Mouse (Mus musculus): ENCODE results near the gene Mical3. TPM values are rescaled to one million over a fixed set of nuclear protein-coding genes. Genes with fewer than 3 reads are reported as not detected.
A peak's percentile ranks its signal among the peaks of the same experiment; 100 is the strongest.

Gene Mical3
- polyA plus RNA-seq, 1 experiment from 2014 or later, result 32.9 TPM

GRCm38 (mm10) chr6:120903450-120903912 lies 227.3 kb downstream of the Mical3 start:
- Histone ChIP-seq H3K27ac (ENCODE audit: low read depth, low read length) (no peak overlapping the region), H3K9me3 (ENCODE audit: control insufficient read depth, low read length) (no peaks in the 10 kb centered on the region), H3K9ac (ENCODE audit: low read depth, low read length) (no peak overlapping the region), H3K27me3 (replicated peaks; ENCODE audit: control insufficient read depth, insufficient read depth, low read length) (no peaks in the 10 kb centered on the region), H3K4me1 (ENCODE audit: control insufficient read depth, insufficient read depth, low read depth, low read length) (no peaks in the 10 kb centered on the region), H3K4me3 (ENCODE audit: low read length) (no peak overlapping the region), H3K4me2 (ENCODE audit: low read length) (no peak overlapping the region), H3K36me3 (ENCODE audit: control insufficient read depth, insufficient read depth, low read length) (no peaks in the 10 kb centered on the region)
- no peak; the same call in 1 of the 2 replicates for ATAC-seq
- WGBS, result 54% methylated on average over 5 of the region's 5 CpGs

- no peak overlapping the region for H3K27ac ChIP-seq (ENCODE audit: low read depth, low read length)
- H3K27me3 ChIP-seq (replicated peaks; ENCODE audit: control insufficient read depth, insufficient read depth, low read length), result no peaks in the 10 kb centered on the region
- no peaks in the 10 kb centered on the region for H3K9me3 ChIP-seq (ENCODE audit: control insufficient read depth, low read length)
- H3K4me2 ChIP-seq (ENCODE audit: low read length), result no peak overlapping the region
- ATAC-seq, result no peak
- WGBS, result 95% methylated on average over 14 of the region's 14 CpGs
- H3K9ac ChIP-seq (ENCODE audit: low read depth, low read length), result no peak overlapping the region
- H3K4me3 ChIP-seq (ENCODE audit: low read length), result no peak overlapping the region
- no peaks in the 10 kb centered on the region for H3K4me1 ChIP-seq (ENCODE audit: control insufficient read depth, insufficient read depth, low read depth, low read length)
- no peaks in the 10 kb centered on the region; the same call in 1 of the 2 replicates for H3K36me3 ChIP-seq (ENCODE audit: control insufficient read depth, insufficient read depth, low read length)
Observed at GRCm38 (mm10) chr6:120901776-120902645, 228.8 kb downstream of the Mical3 start.

GRCm38 (mm10) chr6:120898188-120898833 lies 232.5 kb downstream of the Mical3 start:
- 70% methylated on average over 6 of the region's 6 CpGs for WGBS
- peak; percentile 34 for ATAC-seq

GRCm38 (mm10) chr6:120894524-120894923 lies 236.3 kb downstream of the Mical3 start:
- H3K4me1 ChIP-seq (ENCODE audit: control insufficient read depth, insufficient read depth, low read depth, low read length), result no peaks in the 10 kb centered on the region
- no peak overlapping the region for H3K9ac ChIP-seq (ENCODE audit: low read depth, low read length)
- no peak overlapping the region for H3K4me3 ChIP-seq (ENCODE audit: low read length)
- H3K36me3 ChIP-seq (ENCODE audit: control insufficient read depth, insufficient read depth, low read length), result peaks cover 18% of the 10 kb centered on the region
- no peaks in the 10 kb centered on the region for H3K27me3 ChIP-seq (replicated peaks; ENCODE audit: control insufficient read depth, insufficient read depth, low read length)
- no peak overlapping the region for H3K27ac ChIP-seq (ENCODE audit: low read depth, low read length)
- WGBS, result 92% methylated on average over 9 of the region's 9 CpGs
- H3K4me2 ChIP-seq (ENCODE audit: low read length), result no peak overlapping the region
- H3K9me3 ChIP-seq (ENCODE audit: control insufficient read depth, low read length), result no peaks in the 10 kb centered on the region
- ATAC-seq, result no peak

More at GRCm38 (mm10) chr6:120898188-120898833, 232.5 kb downstream of the Mical3 start:
- Histone ChIP-seq H3K4me2 (ENCODE audit: low read length) (no peak overlapping the region), H3K4me1 (ENCODE audit: control insufficient read depth, insufficient read depth, low read depth, low read length) (no peaks in the 10 kb centered on the region), H3K27me3 (replicated peaks; ENCODE audit: control insufficient read depth, insufficient read depth, low read length) (no peaks in the 10 kb centered on the region), H3K27ac (ENCODE audit: low read depth, low read length) (no peak overlapping the region), H3K9me3 (ENCODE audit: control insufficient read depth, low read length) (no peaks in the 10 kb centered on the region), H3K36me3 (ENCODE audit: control insufficient read depth, insufficient read depth, low read length) (peaks cover 13% of the 10 kb centered on the region), H3K4me3 (ENCODE audit: low read length) (no peak overlapping the region), H3K9ac (ENCODE audit: low read depth, low read length) (no peak overlapping the region)

- H3K4me1 ChIP-seq (ENCODE audit: control insufficient read depth, insufficient read depth, low read depth, low read length), result no peaks in the 10 kb centered on the region
- no peak overlapping the region for H3K4me3 ChIP-seq (ENCODE audit: low read length)
- no peak overlapping the region for H3K27ac ChIP-seq (ENCODE audit: low read depth, low read length)
- 97% methylated on average over 9 of the region's 9 CpGs for WGBS
- H3K9me3 ChIP-seq (ENCODE audit: control insufficient read depth, low read length), result no peaks in the 10 kb centered on the region
- no peak overlapping the region for H3K4me2 ChIP-seq (ENCODE audit: low read length)
- no peak for ATAC-seq
- no peaks in the 10 kb centered on the region for H3K27me3 ChIP-seq (replicated peaks; ENCODE audit: control insufficient read depth, insufficient read depth, low read length)
- H3K9ac ChIP-seq (ENCODE audit: low read depth, low read length), result no peak overlapping the region
- peaks cover 18% of the 10 kb centered on the region for H3K36me3 ChIP-seq (ENCODE audit: control insufficient read depth, insufficient read depth, low read length)
Observed at GRCm38 (mm10) chr6:120894089-120894488, 236.7 kb downstream of the Mical3 start.

GRCm38 (mm10) chr6:120886696-120887095 lies 244.1 kb downstream of the Mical3 start:
- 90% methylated on average over 17 of the region's 17 CpGs for WGBS
- H3K36me3 ChIP-seq (ENCODE audit: control insufficient read depth, insufficient read depth, low read length), result peaks cover 22% of the 10 kb centered on the region

GRCm38 (mm10) chr6:120884436-120884835 lies 246.4 kb downstream of the Mical3 start:
- ATAC-seq, result peak; percentile 37; the same call in 1 of the 2 replicates
- no peak overlapping the region for H3K4me3 ChIP-seq (ENCODE audit: low read length)
- no peaks in the 10 kb centered on the region for H3K9me3 ChIP-seq (ENCODE audit: control insufficient read depth, low read length)
- WGBS, result 63% methylated on average over 6 of the region's 6 CpGs
- no peak overlapping the region for H3K27ac ChIP-seq (ENCODE audit: low read depth, low read length)
- no peaks in the 10 kb centered on the region for H3K4me1 ChIP-seq (ENCODE audit: control insufficient read depth, insufficient read depth, low read depth, low read length)
- H3K9ac ChIP-seq (ENCODE audit: low read depth, low read length), result no peak overlapping the region
- H3K36me3 ChIP-seq (ENCODE audit: control insufficient read depth, insufficient read depth, low read length), result peaks cover 20% of the 10 kb centered on the region
- H3K4me2 ChIP-seq (ENCODE audit: low read length), result no peak overlapping the region
- no peaks in the 10 kb centered on the region for H3K27me3 ChIP-seq (replicated peaks; ENCODE audit: control insufficient read depth, insufficient read depth, low read length)

More at GRCm38 (mm10) chr6:120886696-120887095, 244.1 kb downstream of the Mical3 start:
- ATAC-seq, result no peak
- no peaks in the 10 kb centered on the region for H3K4me1 ChIP-seq (ENCODE audit: control insufficient read depth, insufficient read depth, low read depth, low read length)
- no peak overlapping the region for H3K9ac ChIP-seq (ENCODE audit: low read depth, low read length)
- H3K4me2 ChIP-seq (ENCODE audit: low read length), result no peak overlapping the region
- no peak overlapping the region for H3K27ac ChIP-seq (ENCODE audit: low read depth, low read length)
- no peaks in the 10 kb centered on the region for H3K9me3 ChIP-seq (ENCODE audit: control insufficient read depth, low read length)
- H3K4me3 ChIP-seq (ENCODE audit: low read length), result no peak overlapping the region
- no peaks in the 10 kb centered on the region for H3K27me3 ChIP-seq (replicated peaks; ENCODE audit: control insufficient read depth, insufficient read depth, low read length)

Measured in hindbrain, embryonic 16.5 days (tissue).